Mouse (Mus musculus): ENCODE results near the gene N4bp2. TPM values are rescaled to one million over a fixed set of nuclear protein-coding genes. Genes with fewer than 3 reads are reported as not detected.

Gene N4bp2
- total and polyA plus RNA-seq, 3 experiments: 32.1 to 182 (median 96.7) TPM

- peaks cover 4% of the 10 kb centered on the region; the same call in 1 of the 2 replicates for H3K4me1 ChIP-seq (ENCODE audit: insufficient read depth, low read depth, low read length)
- TF ChIP-seq POLR2AphosphoS5 (IDR thresholded peaks at IDR 0.05; ENCODE audit: insufficient replicate concordance, low read depth, low read length): no peak
Measured at GRCm38 (mm10) chr5:65847656-65848055, 84.3 kb downstream of the N4bp2 start.

DNA sequence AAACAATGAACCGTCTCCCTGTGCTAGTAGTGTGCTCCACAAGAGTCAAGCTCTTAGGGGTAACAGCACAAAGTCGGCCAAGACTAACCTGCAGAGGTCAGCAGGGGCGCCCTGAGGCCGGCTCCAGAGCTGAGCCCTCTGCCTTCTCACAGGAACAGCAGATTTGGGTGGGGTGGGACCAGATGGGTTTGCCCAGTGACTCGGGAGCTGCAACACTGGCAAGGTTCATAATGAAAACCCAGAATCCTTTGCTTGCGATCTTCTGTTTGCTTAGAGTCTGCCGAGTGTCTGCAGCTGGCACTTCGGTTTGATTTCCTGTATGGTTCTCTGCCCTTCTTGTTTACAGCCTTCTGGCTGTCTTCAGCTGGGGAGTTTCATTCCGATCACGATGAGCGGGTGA, 87.4 kb downstream of the N4bp2 start:
- no peaks in the 10 kb centered on the region for H3K9me3 ChIP-seq (replicated peaks)
- ATAC-seq (ENCODE audit: extremely low read depth, insufficient number of reproducible peaks, low FRiP score, poor library complexity, severe bottlenecking) (no peak), DNase-seq (ENCODE audit: low spot score) (no peak)
- no peak overlapping the region for H3K4me3 ChIP-seq (ENCODE audit: low read depth, low read length)
- no peak for TF ChIP-seq POLR2AphosphoS5 (IDR thresholded peaks at IDR 0.05; ENCODE audit: insufficient replicate concordance, low read depth, low read length)
- TF ChIP-seq CTCF (IDR thresholded peaks at IDR 0.05; ENCODE audit: low read depth, low read length): no peak
- TF ChIP-seq GATA2 (IDR thresholded peaks at IDR 0.05; ENCODE audit: borderline replicate concordance, low read depth, low read length): no peak
- peaks cover 4% of the 10 kb centered on the region; the same call in 1 of the 2 replicates for H3K4me1 ChIP-seq (ENCODE audit: insufficient read depth, low read depth, low read length)
- peaks cover 6% of the 10 kb centered on the region; the same call in 1 of the 2 replicates for H3K27me3 ChIP-seq (ENCODE audit: insufficient read depth, low read length)
- no peaks in the 10 kb centered on the region for H3K36me3 ChIP-seq (replicated peaks)

More at GRCm38 (mm10) chr5:65847656-65848055, 84.3 kb downstream of the N4bp2 start:
- no peak for DNase-seq (ENCODE audit: low spot score)
- Histone ChIP-seq H3K27me3 (ENCODE audit: insufficient read depth, low read length) (peaks cover 6% of the 10 kb centered on the region; the same call in 1 of the 2 replicates), H3K9me3 (replicated peaks) (no peaks in the 10 kb centered on the region), H3K4me3 (ENCODE audit: low read depth, low read length) (no peak overlapping the region), H3K36me3 (replicated peaks) (no peaks in the 10 kb centered on the region)
- no peak for ATAC-seq (ENCODE audit: extremely low read depth, insufficient number of reproducible peaks, low FRiP score, poor library complexity, severe bottlenecking)

GRCm38 (mm10) chr5:65854786-65855191, 91.5 kb downstream of the N4bp2 start:
- H3K36me3 ChIP-seq (replicated peaks): no peaks in the 10 kb centered on the region
- no peak for ATAC-seq (ENCODE audit: extremely low read depth, insufficient number of reproducible peaks, low FRiP score, poor library complexity, severe bottlenecking)
- DNase-seq (ENCODE audit: low spot score): no peak
- H3K4me1 ChIP-seq (ENCODE audit: insufficient read depth, low read depth, low read length): peaks cover 3% of the 10 kb centered on the region; the same call in 1 of the 2 replicates
- TF ChIP-seq TAL1 (conservative IDR thresholded peaks at IDR 0.05; ENCODE audit: low read depth, low read length) (no peak), GATA2 (IDR thresholded peaks at IDR 0.05; ENCODE audit: borderline replicate concordance, low read depth, low read length) (no peak)
- H3K9me3 ChIP-seq (replicated peaks): no peaks in the 10 kb centered on the region
- peaks cover 8% of the 10 kb centered on the region; the same call in 1 of the 2 replicates for H3K27me3 ChIP-seq (ENCODE audit: insufficient read depth, low read length)
- H3K4me3 ChIP-seq (ENCODE audit: low read depth, low read length): no peak overlapping the region

- Histone ChIP-seq H3K4me3 (ENCODE audit: low read depth, low read length) (no peak overlapping the region), H3K9me3 (replicated peaks) (no peaks in the 10 kb centered on the region), H3K4me1 (ENCODE audit: insufficient read depth, low read depth, low read length) (peaks cover 3% of the 10 kb centered on the region; the same call in 1 of the 2 replicates), H3K27me3 (ENCODE audit: insufficient read depth, low read length) (peaks cover 6% of the 10 kb centered on the region; the same call in 1 of the 2 replicates), H3K36me3 (replicated peaks) (no peaks in the 10 kb centered on the region)
- DNase-seq (ENCODE audit: low spot score) (no peak), ATAC-seq (ENCODE audit: extremely low read depth, insufficient number of reproducible peaks, low FRiP score, poor library complexity, severe bottlenecking) (no peak)
- TF ChIP-seq CTCF (IDR thresholded peaks at IDR 0.05; ENCODE audit: low read depth, low read length): no peak
- no peak for TF ChIP-seq TAL1 (conservative IDR thresholded peaks at IDR 0.05; ENCODE audit: low read depth, low read length)
- TF ChIP-seq POLR2AphosphoS5 (IDR thresholded peaks at IDR 0.05; ENCODE audit: insufficient replicate concordance, low read depth, low read length): no peak
- no peak for TF ChIP-seq GATA2 (IDR thresholded peaks at IDR 0.05; ENCODE audit: borderline replicate concordance, low read depth, low read length)
- TF ChIP-seq GATA1 (IDR thresholded peaks at IDR 0.05; ENCODE audit: borderline replicate concordance, low read length): no peak
Measured at GRCm38 (mm10) chr5:65855571-65855970, 92.2 kb downstream of the N4bp2 start.

DNA sequence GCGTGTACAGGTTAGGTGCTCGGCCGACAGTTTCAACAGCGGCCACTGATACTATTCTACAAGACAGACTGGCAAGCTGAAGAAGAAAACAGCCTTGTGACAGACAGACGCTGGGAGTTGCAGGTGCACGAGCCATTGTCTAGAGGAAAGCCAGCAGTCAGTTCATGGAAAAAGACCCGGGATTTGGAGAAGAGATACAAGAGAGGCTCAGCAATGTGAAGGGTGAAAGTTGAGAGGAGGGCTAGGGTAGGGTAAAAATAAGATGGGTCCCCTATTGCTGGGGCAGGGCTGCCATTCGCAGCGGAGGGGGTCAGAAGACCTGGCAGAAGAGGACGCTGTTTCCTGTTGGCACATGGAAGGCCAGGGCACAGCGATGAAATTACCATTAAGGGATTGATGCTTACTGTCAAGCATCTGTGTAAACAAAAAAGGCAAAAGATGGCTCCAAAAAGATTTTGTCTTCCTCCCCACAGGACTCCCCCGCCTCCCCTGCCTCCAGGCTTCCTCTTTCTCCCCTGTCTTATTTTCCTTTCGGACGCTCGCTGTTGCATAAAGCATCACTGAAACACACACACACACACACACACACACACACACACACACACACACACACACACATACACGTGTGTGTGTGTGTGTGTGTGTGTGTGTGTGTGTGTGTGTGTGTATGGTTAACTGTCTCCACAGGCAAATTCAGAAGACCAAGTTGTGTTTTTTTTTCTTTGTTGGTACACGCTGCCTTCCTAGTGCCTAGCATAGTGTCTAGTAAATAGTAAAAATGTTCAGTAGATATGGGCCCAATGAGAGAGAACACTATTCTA, 93.5 kb downstream of the N4bp2 start:
- Histone ChIP-seq H3K4me3 (ENCODE audit: low read depth, low read length) (no peak overlapping the region), H3K9me3 (replicated peaks) (no peaks in the 10 kb centered on the region), H3K4me1 (ENCODE audit: insufficient read depth, low read depth, low read length) (peaks cover 3% of the 10 kb centered on the region; the same call in 1 of the 2 replicates), H3K27me3 (ENCODE audit: insufficient read depth, low read length) (peaks cover 2% of the 10 kb centered on the region; the same call in 1 of the 2 replicates), H3K36me3 (replicated peaks) (no peaks in the 10 kb centered on the region)
- DNase-seq (ENCODE audit: low spot score) (no peak), ATAC-seq (ENCODE audit: extremely low read depth, insufficient number of reproducible peaks, low FRiP score, poor library complexity, severe bottlenecking) (no peak)
- TF ChIP-seq GATA2 (IDR thresholded peaks at IDR 0.05; ENCODE audit: borderline replicate concordance, low read depth, low read length): no peak
- no peak for TF ChIP-seq TAL1 (conservative IDR thresholded peaks at IDR 0.05; ENCODE audit: low read depth, low read length)
- no peak for TF ChIP-seq POLR2AphosphoS5 (IDR thresholded peaks at IDR 0.05; ENCODE audit: insufficient replicate concordance, low read depth, low read length)
- no peak for TF ChIP-seq GATA1 (IDR thresholded peaks at IDR 0.05; ENCODE audit: borderline replicate concordance, low read length)
- no peak for TF ChIP-seq CTCF (IDR thresholded peaks at IDR 0.05; ENCODE audit: low read depth, low read length)

DNA sequence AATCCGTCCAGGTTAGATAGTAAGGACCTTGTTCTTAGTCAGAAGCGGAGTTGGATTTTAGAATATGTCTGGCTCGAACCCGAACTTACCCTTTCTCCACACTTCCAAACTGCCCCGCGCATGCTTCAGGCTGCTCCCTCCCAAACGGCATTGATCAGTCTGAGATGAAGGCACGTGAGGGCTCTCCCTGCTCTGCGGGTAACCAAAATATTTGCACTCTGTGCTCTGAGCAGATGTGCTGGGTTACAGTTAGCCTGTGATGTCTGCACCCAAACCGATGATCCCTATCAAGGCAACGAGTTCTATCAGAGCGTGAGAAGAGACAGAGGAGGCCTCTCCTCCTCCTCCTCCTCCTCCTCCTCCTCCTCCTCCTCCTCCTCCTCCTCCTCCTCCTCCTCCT, 94.6 kb downstream of the N4bp2 start:
- no peak overlapping the region for H3K4me3 ChIP-seq (ENCODE audit: low read depth, low read length)
- H3K4me1 ChIP-seq (ENCODE audit: insufficient read depth, low read depth, low read length): peaks cover 3% of the 10 kb centered on the region; the same call in 1 of the 2 replicates
- ATAC-seq (ENCODE audit: extremely low read depth, insufficient number of reproducible peaks, low FRiP score, poor library complexity, severe bottlenecking) (peak; percentile 22; the same call in 1 of the 2 replicates), DNase-seq (ENCODE audit: low spot score) (no peak)
- H3K9me3 ChIP-seq (replicated peaks): no peaks in the 10 kb centered on the region
- TF ChIP-seq GATA1 (IDR thresholded peaks at IDR 0.05; ENCODE audit: borderline replicate concordance, low read length) (no peak), POLR2AphosphoS5 (IDR thresholded peaks at IDR 0.05; ENCODE audit: insufficient replicate concordance, low read depth, low read length) (no peak), CTCF (IDR thresholded peaks at IDR 0.05; ENCODE audit: low read depth, low read length) (no peak), TAL1 (conservative IDR thresholded peaks at IDR 0.05; ENCODE audit: low read depth, low read length) (no peak), GATA2 (IDR thresholded peaks at IDR 0.05; ENCODE audit: borderline replicate concordance, low read depth, low read length) (no peak)
- no peaks in the 10 kb centered on the region for H3K36me3 ChIP-seq (replicated peaks)
- H3K27me3 ChIP-seq (ENCODE audit: insufficient read depth, low read length): peaks cover 2% of the 10 kb centered on the region; the same call in 1 of the 2 replicates
